Mouse (Mus musculus) lung, embryonic 14.5 days (tissue): ENCODE data around the gene Elmo1. TPM values are rescaled to one million over a fixed set of nuclear protein-coding genes. Genes with fewer than 3 reads are reported as not detected.

Source experiments
- ATAC-seq: fragments of 200-750 bp; cut with Nextera tagmentation; 2 replicates; pipeline ENCODE4 v1.8.0; 2017; ENCODE audit warnings: mild to moderate bottlenecking, moderate TSS enrichment, moderate library complexity; ENCODE audit not compliant: insufficient read depth
- DNase-seq: peaks from one replicate; pipeline ENCODE4 v3.0.0-alpha.2; 2015
- H3K27ac ChIP-seq: fragments of 300-500 bp; sonication (generic); 2 replicates; pipeline ENCODE4 v1.5.1; 2014; ENCODE audit warnings: low read depth, mild to moderate bottlenecking, moderate library complexity
- H3K27me3 ChIP-seq: fragments of 300-500 bp; sonication (generic); 2 replicates; pipeline ENCODE4 v1.6.1; 2014; ENCODE audit warnings: low read length, control low read depth; ENCODE audit not compliant: insufficient read depth
- H3K36me3 ChIP-seq: fragments of 300-500 bp; sonication (generic); 2 replicates; pipeline ENCODE4 v1.6.1; 2014; ENCODE audit warnings: control low read depth; ENCODE audit not compliant: insufficient read depth
- H3K4me1 ChIP-seq: fragments of 300-500 bp; sonication (generic); 2 replicates; pipeline ENCODE4 v1.6.1; 2014; ENCODE audit warnings: antibody characterized with exemption, control low read depth; ENCODE audit not compliant: insufficient read depth
- H3K4me2 ChIP-seq: fragments of 300-500 bp; sonication (generic); 2 replicates; pipeline ENCODE4 v1.6.1; 2014; ENCODE audit warnings: mild to moderate bottlenecking
- H3K4me3 ChIP-seq: fragments of 300-500 bp; sonication (generic); 2 replicates; pipeline ENCODE4 v1.5.1; 2014; ENCODE audit warnings: low read depth, low read length
- H3K9ac ChIP-seq: fragments of 300-500 bp; sonication (generic); 2 replicates; pipeline ENCODE4 v1.6.1; 2014
- H3K9me3 ChIP-seq: fragments of 300-500 bp; sonication (generic); 2 replicates; pipeline ENCODE4 v1.6.1; 2016; ENCODE audit warnings: low read depth, low read length, control low read depth
- CTCF ChIP-seq: IDR thresholded peaks from 2 replicates; pipeline ENCODE4 v1.5.1; 2016; ENCODE audit warnings: antibody characterized with exemption, low read depth
- WGBS: fragments of 180-500 bp; shearing (Covaris S2); extraction: QIAGEN DNeasy Blood & Tissue Kit; methylation state at CpG from one replicate; pipeline ENCODE4 v1.1.7; 2014; 5-methylcytosine and 5-hydroxymethylcytosine counted together
- polyA plus RNA-seq: library from polyadenylated mRNA; unstranded; fragments of >200 nt; fragmentation: Nextera tagmentation; extraction: Ambion mirVana; gene quantifications from 2 replicates; pipeline ENCODE4 v1.2.1, GENCODE M21; 2014

Elmo1 gene
- polyA plus RNA-seq, 1 experiment from 2014 or later, result 37.8 TPM

GRCm38 (mm10) chr13:20138466-20138865 is 48.1 kb downstream of the Elmo1 start:
- no peak overlapping the region for H3K4me2 ChIP-seq
- DNase-seq (no peak), ATAC-seq (no peak)
- no peak for TF ChIP-seq CTCF
- H3K9me3 ChIP-seq, result no peaks in the 10 kb centered on the region
- H3K27ac ChIP-seq, result peak overlapping the region; percentile 27
- H3K9ac ChIP-seq, result no peak overlapping the region; the same call in 1 of the 2 replicates
- H3K4me1 ChIP-seq, result peaks cover 28% of the 10 kb centered on the region
- H3K4me3 ChIP-seq, result no peak overlapping the region
- WGBS, result 21% methylated on average over 3 of the region's 3 CpGs
- H3K36me3 ChIP-seq, result no peaks in the 10 kb centered on the region
- no peaks in the 10 kb centered on the region for H3K27me3 ChIP-seq

GRCm38 (mm10) chr13:20139060-20139459 is 48.7 kb downstream of the Elmo1 start:
- H3K4me1 ChIP-seq, result peaks cover 22% of the 10 kb centered on the region
- WGBS, result 39% methylated on average over 6 of the region's 6 CpGs
- H3K36me3 ChIP-seq, result no peaks in the 10 kb centered on the region
- H3K27ac ChIP-seq, result peak overlapping the region; percentile 27
- H3K27me3 ChIP-seq, result no peaks in the 10 kb centered on the region
- no peak for TF ChIP-seq CTCF
- no peak overlapping the region for H3K4me2 ChIP-seq
- H3K9ac ChIP-seq, result no peak overlapping the region
- no peaks in the 10 kb centered on the region for H3K9me3 ChIP-seq
- DNase-seq (no peak), ATAC-seq (no peak; the same call in 1 of the 2 replicates)
- no peak overlapping the region for H3K4me3 ChIP-seq

GRCm38 (mm10) chr13:20139825-20140665 is 49.6 kb downstream of the Elmo1 start:
- H3K4me3 ChIP-seq, result no peak overlapping the region
- peaks cover 16% of the 10 kb centered on the region for H3K4me1 ChIP-seq
- no peak overlapping the region for H3K4me2 ChIP-seq
- no peak for DNase-seq
- H3K36me3 ChIP-seq, result no peaks in the 10 kb centered on the region
- WGBS, result 71% methylated on average over 4 of the region's 4 CpGs
- H3K27me3 ChIP-seq, result no peaks in the 10 kb centered on the region
- no peak overlapping the region for H3K9ac ChIP-seq
- ATAC-seq, result no peak
- TF ChIP-seq CTCF, result no peak
- H3K9me3 ChIP-seq, result no peaks in the 10 kb centered on the region
- no peak overlapping the region for H3K27ac ChIP-seq

GRCm38 (mm10) chr13:20142637-20143036 is 52.2 kb downstream of the Elmo1 start:
- H3K9ac ChIP-seq, result no peak overlapping the region
- no peak for DNase-seq
- no peak overlapping the region for H3K4me3 ChIP-seq
- no peaks in the 10 kb centered on the region for H3K27me3 ChIP-seq
- H3K27ac ChIP-seq, result 0 out of 2 replicates have a peak overlapping the region, but pooled peaks have one; percentile 1
- TF ChIP-seq CTCF, result 0 out of 2 replicates have a peak, but pooled peaks have one; percentile 3
- ATAC-seq, result no peak
- peaks cover 16% of the 10 kb centered on the region for H3K4me1 ChIP-seq
- no peaks in the 10 kb centered on the region for H3K36me3 ChIP-seq
- H3K9me3 ChIP-seq, result no peaks in the 10 kb centered on the region
- WGBS, result 24% methylated on average over 1 of the region's 1 CpGs
- H3K4me2 ChIP-seq, result no peak overlapping the region

GRCm38 (mm10) chr13:20146848-20147247 is 56.5 kb downstream of the Elmo1 start:
- H3K9ac ChIP-seq, result no peak overlapping the region
- no peaks in the 10 kb centered on the region for H3K9me3 ChIP-seq
- H3K4me3 ChIP-seq, result no peak overlapping the region
- DNase-seq (no peak), ATAC-seq (no peak)
- no peak overlapping the region for H3K4me2 ChIP-seq
- H3K36me3 ChIP-seq, result no peaks in the 10 kb centered on the region
- 80% methylated on average over 4 of the region's 4 CpGs for WGBS
- TF ChIP-seq CTCF, result no peak
- H3K27me3 ChIP-seq, result no peaks in the 10 kb centered on the region
- H3K4me1 ChIP-seq, result peaks cover 11% of the 10 kb centered on the region; the same call in 1 of the 2 replicates
- H3K27ac ChIP-seq, result peak overlapping the region; percentile 43; the same call in 1 of the 2 replicates

GRCm38 (mm10) chr13:20147736-20148135 is 57.3 kb downstream of the Elmo1 start:
- Histone ChIP-seq H3K4me2 (no peak overlapping the region), H3K4me1 (peaks cover 14% of the 10 kb centered on the region; the same call in 1 of the 2 replicates), H3K36me3 (no peaks in the 10 kb centered on the region), H3K9me3 (no peaks in the 10 kb centered on the region), H3K9ac (no peak overlapping the region), H3K27me3 (no peaks in the 10 kb centered on the region), H3K4me3 (no peak overlapping the region), H3K27ac (peak overlapping the region; percentile 43)
- peak; percentile 90 for ATAC-seq
- no peak for TF ChIP-seq CTCF
- 32% methylated on average over 4 of the region's 4 CpGs for WGBS
- DNase-seq, result peak; percentile 83

- H3K27me3 ChIP-seq, result no peaks in the 10 kb centered on the region
- ATAC-seq (peak; percentile 47; the same call in 1 of the 2 replicates), DNase-seq (no peak)
- no peaks in the 10 kb centered on the region for H3K36me3 ChIP-seq
- TF ChIP-seq CTCF, result no peak
- no peaks in the 10 kb centered on the region for H3K9me3 ChIP-seq
- H3K4me1 ChIP-seq, result peaks cover 14% of the 10 kb centered on the region; the same call in 1 of the 2 replicates
- H3K9ac ChIP-seq, result no peak overlapping the region
- no peak overlapping the region for H3K27ac ChIP-seq
- no peak overlapping the region for H3K4me3 ChIP-seq
- H3K4me2 ChIP-seq, result no peak overlapping the region
- 69% methylated on average over 11 of the region's 11 CpGs for WGBS
Measured at GRCm38 (mm10) chr13:20150130-20150835, 59.9 kb downstream of the Elmo1 start.
